Mouse (Mus musculus): ENCODE results near the gene Akr1b8.

GRCm38 (mm10) chr6:34309526-34309925 is 44.4 kb upstream of the Akr1b8 start:
- TF ChIP-seq CTCF (IDR thresholded peaks at IDR 0.05; ENCODE audit: control insufficient read depth, insufficient read depth, insufficient read length) (no peak), USF1 (IDR thresholded peaks at IDR 0.05; ENCODE audit: low read depth) (no peak)

Measured in C2C12 (cell line).